ENCODE assay signal across 1 mouse cellular context in the genomic region with DNA sequence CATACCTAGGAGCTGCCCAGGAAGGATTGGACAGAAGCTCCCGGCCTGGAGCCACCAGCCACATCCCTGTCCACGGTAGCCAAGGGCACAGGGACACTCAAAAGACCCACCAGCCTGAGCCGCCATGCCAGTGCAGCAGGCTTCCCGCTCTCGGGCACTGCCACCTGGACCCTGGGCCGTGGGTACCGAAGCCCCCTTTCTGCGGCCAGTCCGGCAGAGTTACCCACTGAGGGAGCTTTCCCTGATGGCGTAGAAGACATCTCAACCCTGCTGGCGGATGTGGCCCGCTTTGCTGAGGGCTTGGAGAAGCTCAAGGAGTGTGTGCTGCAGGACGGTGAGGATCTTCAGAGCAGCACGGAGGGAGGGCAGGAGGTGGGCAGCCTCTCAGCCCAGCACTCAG.
TF ChIP-seq lines count a peak whose summit lies in the region.

No protein-coding gene starts in this region.

TF ChIP-seq in CH12.LX, 34 proteins besides CTCF, POLR2A, EP300 and RAD21:
- no peak for TF ChIP-seq CHD2 (IDR thresholded peaks at IDR 0.05; ENCODE audit: low read length)
- no peak for TF ChIP-seq MXI1 (IDR thresholded peaks at IDR 0.05; ENCODE audit: low read depth, low read length)
- no peak for TF ChIP-seq SIN3A (IDR thresholded peaks at IDR 0.05; ENCODE audit: low read length)
- TF ChIP-seq NRF1 (IDR thresholded peaks at IDR 0.05; ENCODE audit: low read depth, low read length), result no peak
- TF ChIP-seq JUND (conservative IDR thresholded peaks at IDR 0.05; ENCODE audit: low read depth, low read length), result no peak
- no peak for TF ChIP-seq SMC3 (IDR thresholded peaks at IDR 0.05; ENCODE audit: low read depth, low read length)
- TF ChIP-seq MAX (IDR thresholded peaks at IDR 0.05; ENCODE audit: low read length), result no peak
- TF ChIP-seq ZC3H11A (IDR thresholded peaks at IDR 0.05; ENCODE audit: low read depth, low read length), result no peak
- TF ChIP-seq HCFC1 (IDR thresholded peaks at IDR 0.05; ENCODE audit: low read depth, low read length), result no peak
- TF ChIP-seq CHD1 (IDR thresholded peaks at IDR 0.05; ENCODE audit: low read depth, low read length), result no peak
TF ChIP-seq in CH12.LX: peak in this region for 0.
